Mouse (Mus musculus) CH12.LX (cell line): ENCODE measurements at regions not wholly inside any gene's neighbourhood (a gene's known extent, or its start where the extent isn't known, plus 50 kb on each side); places are given as distances from the start of the nearest gene placed in this dataset.

Experiments used
- DNase-seq: peaks from one replicate; pipeline ENCODE4 v3.0.0-alpha.2; 2013; ENCODE audit errors: extremely low read depth
- H3K27ac ChIP-seq: 2 replicates; pipeline ENCODE4 v1.5.1; 2012; ENCODE audit warnings: low read depth, mild to moderate bottlenecking, control low read depth, moderate library complexity; ENCODE audit not compliant: insufficient read depth
- H3K27me3 ChIP-seq: replicated peaks from 2 replicates; pipeline ENCODE3; 2012; ENCODE audit warnings: inconsistent platforms
- H3K36me3 ChIP-seq, 2 experiments: replicated peaks in 1 of 2; 2 replicates each; pipeline versions ENCODE3 to v1.6.1; 2012; ENCODE audit warnings: inconsistent platforms in 1 of 2, low read length in 1 of 2, mild to moderate bottlenecking in 1 of 2, mixed read lengths in 1 of 2, moderate library complexity in 1 of 2; ENCODE audit not compliant: control insufficient read depth in 1 of 2, insufficient read depth in 1 of 2
- H3K4me1 ChIP-seq, 2 experiments: 2 replicates each; pipeline ENCODE4 v1.6.1; 2012; ENCODE audit warnings: inconsistent platforms in 1 of 2, moderate library complexity in 1 of 2; ENCODE audit not compliant: insufficient read depth in 2 of 2, control insufficient read depth in 1 of 2
- H3K4me2 ChIP-seq: 2 replicates; pipeline ENCODE4 v1.6.1; 2012; ENCODE audit warnings: low read depth, mild to moderate bottlenecking, control low read depth; ENCODE audit not compliant: poor library complexity, insufficient read depth, severe bottlenecking
- H3K4me3 ChIP-seq, 3 experiments: fragments of 150-350 bp in 1 of 3; sonication (generic) in 1 of 3; replicated peaks in 1 of 3; 2 replicates each; pipeline versions ENCODE3 to v1.5.1; 2011 to 2012; ENCODE audit warnings: low read depth in 2 of 3, low read length in 2 of 3, mild to moderate bottlenecking in 2 of 3, moderate library complexity in 2 of 3, control low read depth in 1 of 3, improper control_type of control experiment in 1 of 3, inconsistent platforms in 1 of 3, mixed read lengths in 1 of 3; ENCODE audit not compliant: poor library complexity in 1 of 3
- H3K79me2 ChIP-seq: replicated peaks from 2 replicates; pipeline ENCODE4 v1.6.1; 2012; ENCODE audit warnings: mild to moderate bottlenecking, moderate library complexity; ENCODE audit not compliant: control insufficient read depth, poor library complexity, insufficient read depth, severe bottlenecking; ENCODE audit errors: extremely low read depth
- H3K9ac ChIP-seq: 2 replicates; pipeline ENCODE4 v1.6.1; 2012; ENCODE audit warnings: low read depth, mild to moderate bottlenecking, control low read depth, moderate library complexity; ENCODE audit not compliant: insufficient read depth
- H3K9me3 ChIP-seq: replicated peaks from 2 replicates; pipeline ENCODE3; 2012; ENCODE audit warnings: low read length, inconsistent platforms, mixed read lengths
- CTCF ChIP-seq, 2 experiments: IDR thresholded peaks in 1 of 2; conservative IDR thresholded peaks in 1 of 2; 2 replicates each; pipeline ENCODE4 v1.5.1; 2011 to 2012; ENCODE audit warnings: low read depth in 2 of 2, low read length in 2 of 2, improper control_type of control experiment in 1 of 2, inconsistent platforms in 1 of 2, mild to moderate bottlenecking in 1 of 2, moderate library complexity in 1 of 2
- ETS1 ChIP-seq: conservative IDR thresholded peaks from 2 replicates; pipeline ENCODE4 v1.6.1; 2012; ENCODE audit warnings: low read depth, mild to moderate bottlenecking, inconsistent platforms, low read length, improper control_type of control experiment, moderate library complexity
- GABPA ChIP-seq: IDR thresholded peaks from 2 replicates; pipeline ENCODE4 v1.6.1; 2012; ENCODE audit warnings: low read depth, low read length, improper control_type of control experiment, inconsistent platforms; ENCODE audit not compliant: insufficient replicate concordance
- KAT2A ChIP-seq: IDR thresholded peaks from 2 replicates; pipeline ENCODE4 v1.6.1; 2012; ENCODE audit warnings: low read length, improper control_type of control experiment, inconsistent platforms; ENCODE audit not compliant: insufficient replicate concordance
- MAFK ChIP-seq: IDR thresholded peaks from 2 replicates; pipeline ENCODE4 v1.6.1; 2011; ENCODE audit warnings: low read length, improper control_type of control experiment; ENCODE audit not compliant: insufficient replicate concordance
- MAZ ChIP-seq: IDR thresholded peaks from 2 replicates; pipeline ENCODE4 v1.6.1; 2012; ENCODE audit warnings: low read depth, mild to moderate bottlenecking, inconsistent platforms, low read length, improper control_type of control experiment, moderate library complexity
- MEF2A ChIP-seq: IDR thresholded peaks from 2 replicates; pipeline ENCODE4 v1.6.1; 2014; ENCODE audit warnings: low read depth, mild to moderate bottlenecking, inconsistent platforms, low read length, improper control_type of control experiment, borderline replicate concordance
- NRF1 ChIP-seq: IDR thresholded peaks from 2 replicates; pipeline ENCODE4 v1.6.1; 2014; ENCODE audit warnings: low read depth, mild to moderate bottlenecking, inconsistent platforms, low read length, improper control_type of control experiment, moderate library complexity
- POLR2A ChIP-seq: IDR thresholded peaks from 2 replicates; pipeline ENCODE4 v1.6.1; 2011; ENCODE audit warnings: low read depth, mild to moderate bottlenecking, improper control_type of control experiment, low read length
- POLR2AphosphoS2 ChIP-seq: IDR thresholded peaks from 2 replicates; pipeline ENCODE4 v1.6.1; 2011; ENCODE audit warnings: low read depth, low read length, improper control_type of control experiment
- SIN3A ChIP-seq: IDR thresholded peaks from 2 replicates; pipeline ENCODE4 v1.6.1; 2012; ENCODE audit warnings: low read length, improper control_type of control experiment, inconsistent platforms
- SMC3 ChIP-seq: IDR thresholded peaks from 2 replicates; pipeline ENCODE4 v1.6.1; 2011; ENCODE audit warnings: low read depth, low read length, improper control_type of control experiment
- UBTF ChIP-seq: IDR thresholded peaks from 2 replicates; pipeline ENCODE4 v1.6.1; 2012; ENCODE audit warnings: low read depth, mild to moderate bottlenecking, inconsistent platforms, low read length, improper control_type of control experiment, moderate library complexity
- USF1 ChIP-seq: IDR thresholded peaks from 2 replicates; pipeline ENCODE4 v1.6.1; 2014; ENCODE audit warnings: low read depth, mild to moderate bottlenecking, inconsistent platforms, low read length, improper control_type of control experiment
- ZKSCAN1 ChIP-seq: IDR thresholded peaks from 2 replicates; pipeline ENCODE4 v1.6.1; 2012; ENCODE audit warnings: low read depth, inconsistent platforms, low read length, improper control_type of control experiment, borderline replicate concordance
- ZMIZ1 ChIP-seq: IDR thresholded peaks from 2 replicates; pipeline ENCODE4 v1.6.1; 2012; ENCODE audit warnings: low read depth, mild to moderate bottlenecking, inconsistent platforms, low read length, improper control_type of control experiment
- ZNF384 ChIP-seq: IDR thresholded peaks from 2 replicates; pipeline ENCODE4 v1.6.1; 2012; ENCODE audit warnings: low read depth, low read length, improper control_type of control experiment, inconsistent platforms
- dilution Hi-C: fragments of 300-500 bp; cut with MboI; formaldehyde crosslinking; loops from 2 replicates; pipeline ENCODE4 v1.14.3; 2020; ENCODE audit warnings: low sequenced_read_pairs; ENCODE audit not compliant: extremely low pct_unique_long_range_greater_than_20kb, extremely low pct_ligation_motif_present
- in situ Hi-C: fragments of 300-500 bp; cut with MboI; formaldehyde crosslinking; loops from 3 replicates; pipeline ENCODE4 v1.14.3; 2019; ENCODE audit warnings: low sequenced_read_pairs, low pct_ligation_motif_present, low pct_unique_long_range_greater_than_20kb, mixed read lengths

DNA sequence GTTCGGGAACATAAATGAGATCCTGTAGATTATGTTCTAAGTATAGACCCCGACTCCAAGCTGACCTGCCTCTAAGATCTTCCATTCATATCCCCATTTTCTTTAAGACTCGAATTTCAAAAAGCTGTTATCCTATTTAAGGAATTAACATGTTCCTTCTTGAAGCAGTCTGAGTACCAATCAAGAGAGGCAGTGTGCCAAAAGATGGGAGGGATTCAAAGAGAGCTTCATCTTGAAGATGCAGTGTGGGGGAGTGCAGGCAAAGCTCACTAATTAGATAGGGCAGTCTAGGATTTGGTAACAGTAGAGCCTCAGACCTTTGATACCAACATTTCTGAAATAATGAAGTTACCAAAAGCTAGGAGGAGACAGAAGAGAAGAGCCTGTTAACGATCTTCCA lies 383.7 kb upstream of the Cdh5 start:
- H3K4me1 ChIP-seq = no peaks in the 10 kb centered on the region
- TF ChIP-seq ZKSCAN1 = no peak
- TF ChIP-seq CTCF (conservative IDR thresholded peaks at IDR 0.05 in 1 of 2, IDR thresholded peaks at IDR 0.05 in 1 of 2; ENCODE audit: low read depth in 2 of 2, low read length in 2 of 2) = no peak
- no peak for TF ChIP-seq SIN3A
- TF ChIP-seq POLR2A = no peak
- TF ChIP-seq ZMIZ1 = no peak
- no peak for TF ChIP-seq NRF1
- H3K27me3 ChIP-seq = no peaks in the 10 kb centered on the region
- dilution Hi-C loops = no loop called here
- H3K4me2 ChIP-seq = no peak overlapping the region
- in situ Hi-C loops = no loop called here
- no peak for DNase-seq
- H3K36me3 ChIP-seq = no peaks in the 10 kb centered on the region
- no peaks in the 10 kb centered on the region for H3K79me2 ChIP-seq
- H3K9ac ChIP-seq = no peak overlapping the region
- no peak overlapping the region for H3K27ac ChIP-seq
- peaks cover 5% of the 10 kb centered on the region for H3K9me3 ChIP-seq
- no peak overlapping the region for H3K4me3 ChIP-seq

DNA sequence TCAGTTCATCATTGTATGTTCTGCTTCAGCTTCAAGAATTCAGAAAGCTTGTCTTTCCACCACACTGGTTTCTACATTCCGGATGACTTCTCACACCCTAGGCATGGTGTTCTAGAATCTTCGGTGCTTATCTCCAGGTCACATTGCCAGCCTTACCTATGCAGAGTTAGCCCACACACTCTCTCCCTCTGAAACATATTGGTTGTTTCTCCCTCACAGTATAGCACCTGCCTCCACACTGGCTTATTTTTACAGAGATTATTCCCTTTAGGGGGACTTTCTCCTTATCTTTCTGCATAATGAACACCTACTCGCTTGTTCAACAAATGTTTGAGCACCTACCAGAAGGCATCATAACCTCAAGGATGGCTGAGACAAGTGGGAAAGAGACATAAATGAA lies 368.0 kb upstream of the Cdh5 start:
- TF ChIP-seq SMC3 = no peak
- no peak for TF ChIP-seq MAZ
- TF ChIP-seq KAT2A = no peak
- TF ChIP-seq MAFK = no peak
- no peak for TF ChIP-seq UBTF
- no peak for TF ChIP-seq CTCF (conservative IDR thresholded peaks at IDR 0.05 in 1 of 2, IDR thresholded peaks at IDR 0.05 in 1 of 2; ENCODE audit: low read depth in 2 of 2, low read length in 2 of 2)
- TF ChIP-seq ZMIZ1 = no peak
- TF ChIP-seq MEF2A = no peak
- TF ChIP-seq, all 38 proteins: peak for 0
- no peak for DNase-seq
- Histone ChIP-seq H3K27ac (no peak overlapping the region), H3K36me3 (no peaks in the 10 kb centered on the region), H3K9me3 (no peaks in the 10 kb centered on the region), H3K4me3 (no peak overlapping the region), H3K4me1 (no peaks in the 10 kb centered on the region), H3K27me3 (no peaks in the 10 kb centered on the region), H3K9ac (no peak overlapping the region), H3K4me2 (no peak overlapping the region), H3K79me2 (no peaks in the 10 kb centered on the region)
- dilution Hi-C loops = no loop called here
- in situ Hi-C loops = no loop called here

DNA sequence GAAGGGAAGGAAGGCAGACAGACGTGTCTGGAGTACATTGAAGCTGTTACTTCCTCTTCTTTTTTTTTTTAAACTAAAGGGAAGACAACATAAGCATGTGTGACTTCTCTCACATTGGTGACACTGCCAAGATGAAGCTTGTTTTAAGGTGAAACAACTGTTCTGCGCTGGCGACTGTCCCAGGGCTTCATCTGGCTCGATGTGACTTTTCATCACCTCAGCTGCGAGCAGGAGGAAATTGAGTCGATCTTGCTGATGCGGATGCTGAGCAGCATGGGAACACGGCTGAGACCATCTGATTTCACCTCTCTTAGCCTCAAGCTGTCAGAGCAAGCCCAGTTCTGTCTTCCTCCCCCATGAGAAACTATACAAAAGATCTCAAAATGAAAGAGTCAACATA lies 363.1 kb upstream of the Cdh5 start:
- Histone ChIP-seq H3K4me3 (no peak overlapping the region), H3K9me3 (no peaks in the 10 kb centered on the region), H3K9ac (no peak overlapping the region)
- in situ Hi-C loops (no loop called here), dilution Hi-C loops (no loop called here)
- no peak for DNase-seq
- no peak for TF ChIP-seq SMC3
- no peak for TF ChIP-seq USF1
- no peak for TF ChIP-seq POLR2AphosphoS2
- no peak for TF ChIP-seq ZNF384
- TF ChIP-seq KAT2A = no peak
- no peak for TF ChIP-seq ETS1
- no peak for TF ChIP-seq GABPA
- no peak for TF ChIP-seq MAZ
- TF ChIP-seq, all 38 proteins: peak for 0
- H3K27me3 ChIP-seq = no peaks in the 10 kb centered on the region
- no peak overlapping the region for H3K27ac ChIP-seq
- H3K4me2 ChIP-seq = no peak overlapping the region
- H3K79me2 ChIP-seq = no peaks in the 10 kb centered on the region
- H3K4me1 ChIP-seq = no peaks in the 10 kb centered on the region
- no peaks in the 10 kb centered on the region for H3K36me3 ChIP-seq
